Mouse (Mus musculus): ENCODE results near the gene Ipmk.

Gene Ipmk

GRCm38 (mm10) chr10:71341290-71341689, 6.3 kb upstream of the Ipmk start:
- DNase-seq, result no peak

GRCm38 (mm10) chr10:71342030-71342805, 5.3 kb upstream of the Ipmk start:
- no peak for DNase-seq

GRCm38 (mm10) chr10:71343130-71343529, 4.4 kb upstream of the Ipmk start:
- no peak for DNase-seq

GRCm38 (mm10) chr10:71343567-71344265, 3.8 kb upstream of the Ipmk start:
- DNase-seq, result no peak

GRCm38 (mm10) chr10:71344579-71345143, 2.9 kb upstream of the Ipmk start, which contains the start of gene Cisd1:
Gene Cisd1 (minus strand): TSS chr10:71344954.
- peak; percentile 97 for DNase-seq

GRCm38 (mm10) chr10:71346106-71346505, 1.5 kb upstream of the Ipmk start:
- no peak for DNase-seq

- DNase-seq, result no peak
Observed at GRCm38 (mm10) chr10:71346722-71347508, 648 bp upstream of the Ipmk start.

GRCm38 (mm10) chr10:71347964-71348636, 537 bp downstream of the Ipmk start:
- no peak for DNase-seq

GRCm38 (mm10) chr10:71348637-71349280, 1.2 kb downstream of the Ipmk start:
- DNase-seq, result no peak

GRCm38 (mm10) chr10:71349290-71349689, 1.7 kb downstream of the Ipmk start:
- DNase-seq, result no peak

- no peak for DNase-seq
Observed at GRCm38 (mm10) chr10:71351301-71351700, 3.7 kb downstream of the Ipmk start.

GRCm38 (mm10) chr10:71353850-71354249, 6.3 kb downstream of the Ipmk start:
- DNase-seq, result no peak

- DNase-seq, result no peak
Observed at GRCm38 (mm10) chr10:71354947-71355346, 7.4 kb downstream of the Ipmk start.

- DNase-seq, result no peak
Observed at GRCm38 (mm10) chr10:71361044-71361443, 13.5 kb downstream of the Ipmk start.

- DNase-seq, result no peak
Observed at GRCm38 (mm10) chr10:71361836-71362562, 14.4 kb downstream of the Ipmk start.

- no peak for DNase-seq
Observed at GRCm38 (mm10) chr10:71363440-71363839, 15.9 kb downstream of the Ipmk start.

- no peak for DNase-seq
Observed at GRCm38 (mm10) chr10:71363858-71364257, 16.3 kb downstream of the Ipmk start.

GRCm38 (mm10) chr10:71368128-71368940, 20.8 kb downstream of the Ipmk start:
- no peak for DNase-seq

- no peak for DNase-seq
Observed at GRCm38 (mm10) chr10:71369466-71369865, 21.9 kb downstream of the Ipmk start.

GRCm38 (mm10) chr10:71371881-71372280, 24.3 kb downstream of the Ipmk start:
- DNase-seq, result no peak
